Mouse (Mus musculus) spleen, postnatal 14 days (tissue): ENCODE data around the gene Itgav.

Source experiments
- DNase-seq, 2 experiments: peaks; one replicate each; pipeline ENCODE4 v3.0.0; 2021 to 2022; ENCODE audit warnings: low spot score in 2 of 2

Itgav gene

DNA sequence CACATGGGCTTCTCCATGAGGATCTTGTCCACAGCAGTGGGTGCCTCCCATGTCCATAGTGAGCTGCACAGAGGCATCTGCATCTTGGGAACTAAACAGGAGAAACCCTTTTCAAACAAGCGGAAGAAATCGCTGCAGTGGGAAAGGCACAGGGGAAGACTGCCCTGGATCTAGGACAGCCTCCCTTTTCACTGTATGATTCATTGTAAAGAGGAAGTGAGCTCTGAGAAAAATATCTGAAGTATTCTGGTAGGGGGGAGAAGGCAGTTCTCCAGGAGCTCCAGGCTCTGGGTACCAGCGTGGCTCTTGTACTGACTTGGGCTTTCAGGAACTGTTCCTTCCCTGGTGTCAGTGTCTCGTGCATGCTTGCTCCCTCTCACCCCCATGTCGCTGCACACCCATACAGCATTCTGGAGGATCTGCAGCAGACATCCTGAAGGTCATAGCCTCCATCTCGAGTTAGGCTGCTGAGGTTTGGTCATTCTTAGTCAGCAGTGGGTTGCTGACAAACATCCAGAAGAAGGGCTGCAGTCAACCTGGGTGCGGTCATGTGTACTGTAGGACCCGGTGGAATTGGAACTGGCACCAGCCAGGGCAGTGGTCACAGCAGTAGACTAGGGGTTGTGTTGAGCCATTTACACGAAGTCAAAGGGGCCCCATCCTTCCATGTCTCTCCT is 20.2 kb downstream of the Itgav start:
- no peak for DNase-seq

DNA sequence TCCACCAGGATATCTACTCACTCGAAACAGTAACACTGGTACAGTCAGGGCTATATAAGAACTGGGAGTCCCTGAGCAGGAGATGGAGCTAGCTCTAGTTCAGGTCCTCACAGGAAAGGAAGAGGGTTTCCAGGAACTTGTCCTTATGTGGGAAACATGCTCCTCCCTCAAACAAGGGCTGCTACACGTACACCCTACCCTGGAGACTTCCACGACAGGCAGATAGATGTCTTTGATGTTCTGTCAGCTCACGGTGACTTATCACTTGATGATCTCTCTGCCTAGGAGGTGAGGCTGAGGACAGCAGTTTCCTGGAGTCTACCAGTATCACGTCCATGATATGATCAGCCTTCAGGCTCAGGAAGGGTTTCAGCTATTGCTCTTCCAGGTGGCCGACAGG is 21.1 kb downstream of the Itgav start:
- DNase-seq, result no peak

DNA sequence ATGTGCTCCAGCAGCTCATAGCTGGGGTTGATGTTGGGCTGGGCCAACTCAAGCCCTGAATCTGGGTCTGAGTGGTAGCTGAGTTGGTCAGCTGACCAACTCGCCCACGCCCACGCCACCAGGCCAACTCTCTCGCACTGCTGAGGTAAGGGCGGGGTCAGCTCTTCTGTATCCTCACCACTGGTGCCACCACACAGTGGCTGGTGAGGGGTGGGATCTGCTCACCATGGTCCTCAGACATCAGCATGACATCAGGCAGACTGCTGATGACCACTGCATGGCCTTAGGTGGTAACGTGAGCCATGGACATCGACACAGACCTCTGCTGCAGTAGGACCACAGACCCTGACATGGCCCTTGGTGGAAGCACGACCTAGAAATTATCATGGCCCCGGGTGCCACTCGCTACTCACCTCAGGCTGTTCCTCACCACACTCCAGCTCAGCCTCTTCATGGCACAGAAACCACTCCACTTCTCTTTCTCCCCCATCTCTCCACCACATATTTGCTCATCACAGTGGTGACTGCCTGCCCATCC is 24.5 kb downstream of the Itgav start:
- no peak for DNase-seq

DNA sequence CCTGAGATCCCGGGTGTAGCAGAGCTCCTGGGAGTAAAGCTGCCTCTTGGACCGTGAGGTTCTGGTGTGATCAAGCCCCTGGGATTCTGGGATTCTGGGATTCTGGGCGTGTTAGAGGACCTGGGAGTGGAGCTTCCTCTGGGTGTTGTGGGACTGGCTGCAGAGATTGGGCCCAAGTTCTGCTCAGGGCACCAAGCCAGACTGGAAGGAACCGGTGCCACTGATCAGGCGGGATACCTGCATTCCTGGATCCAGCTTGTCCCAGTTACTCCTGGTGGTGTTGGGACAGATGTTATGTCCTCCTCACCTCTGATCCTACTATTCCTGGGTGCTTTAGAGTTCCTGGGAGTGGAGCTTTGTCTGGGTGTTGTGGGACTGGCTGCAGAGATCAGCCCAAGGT is 28.8 kb downstream of the Itgav start:
- no peak for DNase-seq

DNA sequence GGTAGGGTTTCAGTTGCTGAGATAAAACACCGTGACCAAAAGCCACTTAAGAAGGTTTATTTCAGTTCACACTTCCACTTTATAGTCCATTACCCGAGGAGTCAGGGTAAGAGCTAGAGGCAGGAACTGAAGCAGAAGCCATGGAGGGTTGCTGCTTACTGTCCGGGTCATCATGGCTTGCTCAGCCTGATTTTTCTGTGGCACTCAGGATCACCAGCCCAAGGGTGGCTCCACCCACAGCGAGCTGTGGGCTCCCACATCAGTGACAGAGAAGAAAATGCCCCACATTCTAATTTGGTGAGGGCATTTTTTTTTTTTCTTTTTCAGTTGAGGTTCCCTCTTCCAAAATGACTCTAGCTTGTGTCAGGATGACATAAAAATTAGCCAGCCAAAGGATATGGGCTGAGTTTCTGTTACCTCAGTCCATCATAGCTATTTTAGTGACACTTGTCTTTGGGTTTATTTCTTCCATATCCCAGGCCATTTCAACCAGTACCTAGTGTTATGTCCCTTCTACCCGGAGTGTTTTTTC is 30.2 kb downstream of the Itgav start:
- no peak for DNase-seq

DNA sequence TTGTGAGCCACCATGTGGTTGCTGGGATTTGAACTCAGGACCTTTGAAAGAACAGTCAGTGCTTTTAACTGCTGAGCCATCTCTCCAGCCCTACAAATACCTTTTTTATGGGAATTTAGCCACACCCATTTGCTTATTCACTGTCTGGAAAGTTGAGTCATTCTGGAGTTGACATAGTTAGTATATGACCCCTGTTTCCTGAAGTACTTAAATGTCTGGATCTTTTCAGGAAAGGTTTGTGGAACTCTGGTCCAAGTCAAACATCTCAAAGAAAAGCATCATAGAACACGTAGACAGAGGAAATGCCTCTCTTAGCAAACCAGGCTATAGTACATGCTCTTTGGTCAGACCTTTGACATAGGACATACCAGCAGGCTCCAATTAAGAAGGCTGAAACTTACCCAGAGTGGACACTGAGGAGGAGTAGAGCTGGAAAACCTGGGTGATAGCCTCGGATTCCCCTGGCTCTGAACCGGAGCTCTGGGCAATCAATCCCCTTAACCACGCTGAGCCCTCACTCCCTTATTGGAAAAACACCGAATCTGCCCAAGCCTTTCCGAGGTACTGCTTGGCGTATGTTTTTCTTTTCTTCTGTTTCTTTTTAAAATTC is 34.5 kb downstream of the Itgav start:
- DNase-seq, result no peak

DNA sequence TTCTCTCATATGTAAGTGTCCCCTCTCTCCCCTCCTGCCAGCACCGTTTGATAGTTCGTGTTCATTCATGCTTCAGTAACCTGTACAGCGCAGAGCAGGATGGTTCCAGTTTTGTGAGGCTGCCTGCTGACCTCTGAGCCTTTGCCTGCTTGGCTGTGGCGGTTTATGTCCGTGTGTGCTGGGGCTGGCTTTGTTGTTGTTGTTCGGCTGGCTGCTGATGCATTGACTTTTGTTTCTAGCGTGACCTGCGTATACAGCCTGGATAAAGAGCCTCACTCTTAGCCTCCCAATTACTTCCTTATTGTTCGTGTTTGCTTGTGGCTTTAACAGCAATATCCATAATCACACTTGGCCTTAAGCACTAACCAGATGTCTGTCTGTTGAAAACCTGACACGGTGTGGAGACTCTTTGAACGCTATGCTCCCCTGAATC is 35.0 kb downstream of the Itgav start:
- DNase-seq, result no peak

DNA sequence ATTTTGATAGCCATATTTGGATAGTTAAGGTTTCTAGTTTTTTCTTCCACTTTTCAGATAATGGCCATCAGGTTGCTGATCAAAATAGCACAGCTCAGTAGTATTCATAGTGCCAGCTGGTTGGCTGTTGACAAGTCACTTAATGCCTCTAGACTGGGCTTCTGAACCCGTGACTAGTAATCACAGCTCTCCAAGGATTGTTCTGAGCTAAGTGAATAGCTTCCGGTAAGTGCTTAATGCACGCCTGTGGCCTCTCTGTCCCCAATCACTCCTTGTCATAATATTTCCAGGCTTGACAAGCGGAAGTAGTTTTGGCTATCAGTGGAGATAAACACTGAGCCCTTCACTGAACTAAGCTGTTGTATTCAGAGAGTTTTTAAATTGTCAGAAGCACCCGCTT is 35.5 kb downstream of the Itgav start:
- no peak for DNase-seq

DNA sequence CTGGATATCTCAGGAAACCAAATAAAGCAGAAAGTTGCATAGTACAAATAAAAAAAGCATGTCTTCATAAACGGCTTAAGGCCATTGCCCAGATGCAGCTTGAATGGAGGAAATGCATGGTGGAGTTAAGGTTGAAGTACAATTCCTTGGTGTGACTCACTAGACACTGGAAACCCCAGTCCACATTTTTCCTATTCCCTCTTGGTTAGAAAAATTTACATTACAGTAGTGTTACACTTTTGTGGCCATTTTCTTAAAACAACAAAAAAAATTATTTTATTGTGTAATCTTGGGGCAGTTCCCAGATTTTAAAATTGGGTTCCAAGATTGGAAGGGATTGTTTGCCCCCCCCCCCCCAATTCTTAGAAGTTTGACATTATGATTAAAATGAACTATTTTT is 35.9 kb downstream of the Itgav start:
- DNase-seq, result no peak

DNA sequence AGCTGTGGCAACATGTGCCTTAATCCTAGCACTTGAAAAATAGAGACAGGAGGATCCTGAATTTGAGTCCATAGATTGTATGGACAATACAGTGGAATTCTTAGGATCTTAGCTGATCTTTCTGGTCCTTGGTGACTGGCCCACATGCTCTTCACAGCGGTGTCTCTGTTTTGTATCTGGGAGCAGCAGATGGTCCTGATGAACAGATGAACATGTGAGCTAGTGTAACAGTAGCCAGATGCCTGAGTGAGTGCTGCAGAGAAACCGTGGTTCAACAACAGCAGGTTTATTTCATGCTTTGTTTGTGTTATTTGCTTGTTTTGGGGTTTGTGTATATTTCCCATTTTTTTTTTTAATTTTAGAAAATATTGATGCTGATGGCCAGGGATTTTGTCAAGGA is 37.3 kb downstream of the Itgav start:
- DNase-seq, result no peak

DNA sequence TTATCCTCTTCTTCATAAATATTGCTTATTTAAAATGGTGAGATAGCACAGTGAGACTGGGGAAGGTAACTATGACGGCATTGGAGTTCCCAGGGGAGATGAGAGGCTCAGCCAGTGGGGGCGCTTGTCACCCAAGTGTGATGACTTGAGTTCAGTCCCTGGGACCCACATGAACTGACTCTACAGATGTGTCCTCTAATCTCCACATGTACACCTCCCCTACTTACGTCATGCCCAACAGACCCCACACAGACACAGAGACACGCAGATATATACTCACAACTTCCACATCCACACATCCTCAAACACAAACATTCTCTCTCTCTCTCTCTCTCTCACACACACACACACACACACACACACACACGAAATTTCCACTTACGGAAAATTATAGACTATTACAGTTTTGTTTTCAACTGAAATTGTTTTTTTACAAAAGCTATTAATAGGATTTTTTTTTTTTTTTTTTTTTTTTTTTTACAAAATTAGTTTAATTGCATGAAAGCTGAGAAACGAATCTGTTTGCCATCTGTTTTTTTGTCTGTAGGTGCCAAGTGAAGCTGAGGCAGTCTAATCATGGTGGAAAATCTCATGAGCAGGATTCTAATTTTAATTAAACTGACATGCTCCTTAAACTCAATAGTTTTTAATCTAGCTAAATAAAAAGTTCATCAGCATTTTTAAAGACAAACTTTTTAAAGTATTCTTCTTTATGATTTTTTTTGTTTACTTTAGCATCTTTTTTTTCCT is 38.1 kb downstream of the Itgav start:
- DNase-seq, result peak in 1 of 2 experiments; percentile 41

DNA sequence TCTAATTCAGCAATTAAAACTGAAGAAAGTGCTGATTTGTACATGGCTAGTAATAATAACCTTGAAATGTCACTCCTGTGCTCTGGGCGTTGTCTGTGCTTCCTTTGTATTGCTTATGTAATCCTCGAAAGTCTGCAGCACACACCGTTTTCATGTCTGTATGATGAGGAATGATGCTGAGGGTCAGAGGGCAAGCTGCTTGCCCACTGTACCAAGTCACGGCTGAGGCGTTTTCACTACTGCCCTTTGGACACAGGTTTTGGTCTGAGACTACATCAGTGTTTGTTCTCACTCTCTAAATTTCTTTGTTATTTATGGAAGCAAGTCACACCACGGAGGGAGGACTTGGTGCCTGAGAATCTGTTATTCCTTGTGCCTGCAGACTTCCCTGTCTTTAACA is 41.9 kb downstream of the Itgav start:
- no peak for DNase-seq

DNA sequence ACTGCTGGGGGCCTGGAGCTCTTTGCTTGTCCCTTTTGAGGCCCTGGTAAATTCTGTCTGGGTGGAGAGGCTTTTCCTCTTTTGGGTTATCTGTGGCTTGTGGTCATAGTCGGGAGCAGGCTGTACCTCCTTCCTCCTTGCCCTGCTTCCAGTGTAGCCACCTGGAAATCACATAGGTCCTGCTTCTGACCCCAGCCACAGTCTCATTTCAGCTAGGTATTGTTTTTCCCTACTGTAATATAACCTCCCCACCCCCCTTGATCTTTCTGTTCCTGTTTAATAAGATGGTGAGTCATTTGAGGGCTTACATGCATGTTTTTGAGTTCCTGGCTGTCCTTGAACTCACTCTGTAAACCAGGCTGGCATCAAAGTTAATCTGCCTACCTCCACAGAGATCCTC is 42.7 kb downstream of the Itgav start:
- no peak for DNase-seq

DNA sequence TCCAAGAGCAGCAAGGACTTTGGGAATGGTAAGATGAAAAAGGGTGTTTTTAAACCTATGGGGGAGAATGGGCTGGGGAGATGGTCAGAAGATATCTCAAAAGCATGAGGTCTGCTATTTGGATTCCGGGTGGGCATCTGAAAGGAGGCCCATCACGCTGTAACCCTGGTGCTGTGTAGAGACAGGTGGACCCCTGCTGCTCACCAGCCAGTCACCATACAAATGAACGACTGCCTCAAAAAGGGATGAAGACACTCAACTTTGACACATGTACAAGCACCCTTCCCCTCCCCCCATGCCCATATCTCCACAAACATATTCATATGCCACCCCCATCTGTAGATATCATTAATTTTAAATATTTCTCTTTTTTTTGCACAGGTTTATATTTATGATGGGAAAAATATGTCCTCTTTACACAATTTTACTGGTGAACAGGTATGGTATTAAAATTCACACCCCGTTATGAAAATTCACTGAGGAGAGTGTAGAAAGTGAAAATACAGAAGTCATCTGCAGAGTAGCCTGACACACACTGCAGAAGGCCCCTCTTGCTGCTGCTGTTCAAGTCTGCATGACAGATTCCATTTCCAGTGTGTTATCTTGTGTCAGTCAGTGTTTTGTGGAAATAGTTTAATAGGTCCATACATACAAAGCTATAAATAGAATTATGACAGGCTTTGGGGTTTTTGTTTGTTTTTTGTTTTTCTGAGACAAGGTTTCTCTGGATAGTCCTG is 44.3 kb downstream of the Itgav start:
- DNase-seq, result no peak

DNA sequence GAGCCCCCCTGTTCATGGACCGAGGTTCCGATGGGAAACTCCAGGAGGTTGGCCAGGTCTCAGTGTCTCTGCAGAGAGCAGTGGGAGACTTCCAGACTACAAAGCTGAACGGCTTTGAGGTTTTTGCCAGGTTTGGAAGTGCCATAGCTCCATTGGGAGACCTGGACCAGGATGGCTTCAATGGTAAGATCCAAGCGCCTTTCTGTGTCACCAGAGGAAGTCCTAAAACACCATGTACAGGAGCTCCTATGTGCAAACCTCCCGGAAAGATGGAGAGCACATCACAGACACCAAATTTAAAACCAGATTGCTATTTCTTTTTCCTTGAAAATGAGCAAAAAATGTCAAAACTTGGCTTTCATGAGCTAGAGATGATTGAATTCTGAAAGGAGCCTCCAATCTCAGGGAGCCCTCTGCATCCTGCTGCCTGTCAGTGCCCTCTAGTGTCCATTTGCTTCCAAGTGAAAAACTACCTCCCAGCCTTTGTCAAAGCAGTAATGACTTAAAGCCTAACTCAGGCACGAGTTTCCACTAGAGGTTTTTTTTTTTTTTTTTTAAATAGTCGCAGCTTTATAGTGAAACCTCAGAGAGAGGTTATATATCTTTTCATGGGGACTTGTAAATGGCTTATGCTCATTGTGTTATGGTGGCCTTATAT is 47.1 kb downstream of the Itgav start:
- peak in 1 of 2 experiments; percentile 29 for DNase-seq

DNA sequence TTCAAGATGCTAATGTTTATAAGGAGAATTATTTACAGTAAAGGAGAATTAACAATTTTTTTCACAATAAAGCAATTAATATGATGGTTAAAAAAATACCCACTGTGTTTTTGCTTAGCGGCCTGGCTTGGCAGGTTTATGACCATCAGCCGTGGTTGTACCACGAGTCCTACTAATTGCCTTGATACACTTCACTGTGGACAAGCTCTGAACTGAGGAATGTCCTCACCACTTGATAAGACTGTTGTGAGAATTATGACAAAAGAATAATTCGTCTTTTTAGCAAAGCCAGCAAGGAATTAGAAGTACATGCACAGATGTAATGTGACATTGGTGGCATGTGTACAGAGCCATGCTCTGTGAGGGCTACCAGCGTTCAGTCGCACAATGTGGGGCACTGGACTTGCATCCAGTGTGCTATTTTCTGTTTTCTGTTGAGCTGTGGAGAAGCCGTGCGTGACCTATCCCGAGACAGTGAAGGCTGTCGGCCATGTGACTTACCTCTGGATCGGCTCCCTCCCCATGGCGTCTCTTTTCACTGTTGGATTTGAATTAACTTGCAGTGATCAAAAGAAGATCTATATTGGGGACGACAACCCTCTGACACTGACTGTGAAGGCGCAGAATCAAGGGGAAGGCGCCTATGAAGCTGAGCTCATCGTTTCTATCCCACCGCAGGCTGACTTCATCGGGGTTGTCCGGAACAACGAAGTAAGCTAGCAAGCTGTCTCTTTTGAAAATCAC is 67.3 kb downstream of the Itgav start:
- no peak for DNase-seq

DNA sequence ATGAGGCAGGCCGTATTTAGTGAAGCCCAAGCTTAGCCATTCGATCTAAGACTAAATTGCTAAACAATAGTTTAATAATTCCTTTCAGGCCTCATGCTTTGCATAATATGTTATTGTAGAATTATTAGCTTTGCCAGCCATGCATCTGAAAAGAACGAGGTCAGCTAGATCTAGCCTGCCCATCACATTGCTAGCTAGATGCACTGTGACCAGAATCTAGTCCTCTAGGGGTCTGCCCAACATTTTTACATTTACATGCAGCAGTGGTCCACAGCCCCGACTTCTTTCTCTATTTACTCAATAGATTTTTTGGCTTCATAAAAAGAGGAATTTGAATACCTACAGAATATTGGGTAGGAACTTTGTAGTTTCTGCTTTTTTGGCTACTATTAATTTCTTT is 67.9 kb downstream of the Itgav start:
- DNase-seq, result no peak

DNA sequence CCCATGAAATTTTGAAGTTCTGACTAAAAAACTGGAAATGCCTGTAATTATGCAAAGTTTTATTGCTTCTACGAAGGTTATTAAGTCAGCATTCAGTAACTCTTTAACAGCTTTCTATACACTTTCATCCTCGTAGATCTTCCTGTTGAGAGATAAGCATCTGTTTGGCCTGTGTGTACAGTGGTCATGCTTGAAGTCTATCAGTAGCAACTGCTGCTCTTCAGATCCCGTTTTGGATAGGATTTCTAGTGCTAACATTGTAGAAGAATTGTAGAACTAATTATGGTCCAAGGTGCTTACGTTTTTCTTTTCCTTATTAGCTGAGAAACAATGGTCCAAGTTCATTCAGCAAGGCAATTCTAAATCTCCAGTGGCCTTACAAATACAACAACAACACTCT is 71.6 kb downstream of the Itgav start:
- no peak for DNase-seq

DNA sequence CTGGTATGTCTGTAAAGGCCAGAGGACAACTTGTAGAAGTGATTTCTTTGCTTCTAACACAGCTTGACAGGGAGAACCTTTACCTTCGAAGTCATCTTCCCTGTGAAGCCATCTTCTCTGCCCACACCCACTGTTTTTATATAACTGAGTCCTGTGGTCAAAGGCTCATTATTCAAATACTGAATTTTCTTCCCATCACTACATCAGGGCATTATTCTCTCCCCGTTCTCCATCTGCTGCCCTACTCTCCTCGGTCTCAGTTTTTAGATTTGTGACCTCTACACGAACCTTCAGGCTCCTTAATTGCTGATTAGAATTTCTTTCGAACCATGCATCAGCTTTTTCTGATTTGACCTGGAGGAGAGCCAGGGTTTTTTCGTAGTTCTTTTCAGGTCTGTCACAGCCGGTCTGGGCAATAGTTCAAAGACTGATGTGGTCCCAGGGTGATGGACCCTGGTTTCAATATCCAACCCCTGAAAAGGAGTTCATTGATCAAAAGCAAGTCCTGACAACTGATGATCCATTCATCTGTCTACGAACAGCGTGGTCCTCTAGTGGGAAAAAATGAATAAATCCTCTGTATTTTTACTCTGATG is 73.8 kb downstream of the Itgav start:
- no peak for DNase-seq
